ENCODE assay signal across 25 mouse cellular contexts in genomic region chr4:63682441-63682840, GRCm38 (mm10). TPM values are rescaled to one million over a fixed set of nuclear protein-coding genes. Genes with fewer than 3 reads are reported as not detected.
A peak's percentile ranks its signal among the peaks of the same experiment; 100 is the strongest.
DNase-seq lines count a peak whose midpoint lies in the region; ATAC-seq lines count a peak whose summit lies in the region.
"Had no signal": no experiment of that assay in that cellular context is flagged by ENCODE, and none has a peak within 500 bp of the region (broad histone marks: within the 10 kb centered on the region; RNA-seq: fewer than 3 reads in every experiment).

No protein-coding gene starts in this region.

- H3K36me3 ChIP-seq in midbrain, embryonic 11.5 days (ENCODE audit: control insufficient read depth, insufficient read depth, low read length) = no peaks in the 10 kb centered on the region
- no peaks in the 10 kb centered on the region for H3K36me3 ChIP-seq in midbrain, embryonic 16.5 days (ENCODE audit: control insufficient read depth, insufficient read depth, low read length)
- H3K36me3 ChIP-seq in intestine, embryonic 16.5 days (ENCODE audit: control insufficient read depth, insufficient read depth, low read length) = no peaks in the 10 kb centered on the region
- H3K36me3 ChIP-seq: embryonic facial prominence, embryonic 13.5 days; embryonic facial prominence, embryonic 15.5 days; forebrain, embryonic 10.5 days; forebrain, embryonic 12.5 days had no signal

- H3K4me3 ChIP-seq in midbrain, embryonic 11.5 days (ENCODE audit: low read depth, low read length) = no peak overlapping the region
- no peak overlapping the region for H3K4me3 ChIP-seq in midbrain, embryonic 16.5 days (ENCODE audit: low read depth, low read length)
- H3K4me3 ChIP-seq in intestine, embryonic 16.5 days (ENCODE audit: low read length) = no peak overlapping the region
- H3K4me3 ChIP-seq: embryonic facial prominence, embryonic 13.5 days; embryonic facial prominence, embryonic 15.5 days; erythroblast, embryonic 14.5 days; forebrain, embryonic 10.5 days; forebrain, embryonic 12.5 days had no signal

- H3K4me2 ChIP-seq in midbrain, embryonic 11.5 days = no peak overlapping the region
- H3K4me2 ChIP-seq in midbrain, embryonic 16.5 days (ENCODE audit: low read length) = no peak overlapping the region
- H3K4me2 ChIP-seq in intestine, embryonic 16.5 days (ENCODE audit: low read depth, low read length) = no peak overlapping the region
- H3K4me2 ChIP-seq: embryonic facial prominence, embryonic 13.5 days; embryonic facial prominence, embryonic 15.5 days; forebrain, embryonic 12.5 days had no signal

- H3K9me3 ChIP-seq in midbrain, embryonic 11.5 days (ENCODE audit: control insufficient read depth, low read length) = no peaks in the 10 kb centered on the region
- H3K9me3 ChIP-seq in midbrain, embryonic 16.5 days (replicated peaks; ENCODE audit: control insufficient read depth, low read length, poor library complexity, severe bottlenecking) = no peaks in the 10 kb centered on the region
- no peaks in the 10 kb centered on the region for H3K9me3 ChIP-seq in intestine, embryonic 16.5 days (ENCODE audit: control insufficient read depth, low read length)
- H3K9me3 ChIP-seq: embryonic facial prominence, embryonic 13.5 days; embryonic facial prominence, embryonic 15.5 days; forebrain, embryonic 10.5 days; forebrain, embryonic 12.5 days had no signal

- WGBS in midbrain, embryonic 11.5 days = 85% methylated on average over 2 of the region's 2 CpGs
- WGBS in midbrain, embryonic 16.5 days = 87% methylated on average over 2 of the region's 2 CpGs
- WGBS in intestine, embryonic 16.5 days = 66% methylated on average over 2 of the region's 2 CpGs
- 39% methylated on average over 2 of the region's 2 CpGs for WGBS in large intestine, adult 2 months

- H3K27me3 ChIP-seq in midbrain, embryonic 11.5 days (ENCODE audit: control insufficient read depth, insufficient read depth, low read length) = no peaks in the 10 kb centered on the region
- H3K27me3 ChIP-seq in midbrain, embryonic 16.5 days (ENCODE audit: control insufficient read depth, insufficient read depth, low read depth, low read length) = no peaks in the 10 kb centered on the region
- no peaks in the 10 kb centered on the region for H3K27me3 ChIP-seq in intestine, embryonic 16.5 days (replicated peaks; ENCODE audit: control insufficient read depth, insufficient read depth, low read length)
- H3K27me3 ChIP-seq: embryonic facial prominence, embryonic 13.5 days; embryonic facial prominence, embryonic 15.5 days; forebrain, embryonic 12.5 days had no signal

- H3K4me1 ChIP-seq in midbrain, embryonic 11.5 days (ENCODE audit: control insufficient read depth, insufficient read depth, low read length) = no peaks in the 10 kb centered on the region
- no peaks in the 10 kb centered on the region for H3K4me1 ChIP-seq in midbrain, embryonic 16.5 days (ENCODE audit: control insufficient read depth, insufficient read depth, low read length)
- peaks cover 10% of the 10 kb centered on the region for H3K4me1 ChIP-seq in intestine, embryonic 16.5 days (ENCODE audit: control insufficient read depth, insufficient read depth, low read length)
- H3K4me1 ChIP-seq: embryonic facial prominence, embryonic 13.5 days; embryonic facial prominence, embryonic 15.5 days; forebrain, embryonic 10.5 days; forebrain, embryonic 12.5 days had no signal

- no peak overlapping the region for H3K27ac ChIP-seq in midbrain, embryonic 11.5 days (ENCODE audit: low read depth, low read length)
- no peak overlapping the region for H3K27ac ChIP-seq in midbrain, embryonic 16.5 days (ENCODE audit: low read length)
- no peak overlapping the region for H3K27ac ChIP-seq in intestine, embryonic 16.5 days (ENCODE audit: low read length)
- H3K27ac ChIP-seq: embryonic facial prominence, embryonic 13.5 days; embryonic facial prominence, embryonic 15.5 days; forebrain, embryonic 10.5 days; forebrain, embryonic 12.5 days had no signal

- H3K9ac ChIP-seq in midbrain, embryonic 11.5 days (ENCODE audit: low read length) = no peak overlapping the region
- H3K9ac ChIP-seq in midbrain, embryonic 16.5 days (ENCODE audit: low read depth, low read length) = no peak overlapping the region
- no peak overlapping the region for H3K9ac ChIP-seq in intestine, embryonic 16.5 days (ENCODE audit: low read depth, low read length)
- H3K9ac ChIP-seq: embryonic facial prominence, embryonic 13.5 days; embryonic facial prominence, embryonic 15.5 days; forebrain, embryonic 12.5 days had no signal

- ATAC-seq in midbrain, embryonic 11.5 days (ENCODE audit: low FRiP score) = no peak
- no peak for ATAC-seq in midbrain, embryonic 16.5 days
- ATAC-seq in intestine, embryonic 16.5 days = peak; percentile 20; the same call in 1 of the 2 replicates
- ATAC-seq: forebrain, embryonic 14.5 days had no signal

- peak; percentile 12 for DNase-seq in midbrain, embryonic 11.5 days (ENCODE audit: low spot score, missing footprints)
- DNase-seq in large intestine, adult 2 months (ENCODE audit: low read depth, low spot score) = peak; percentile 64
- no peak for DNase-seq in spleen, postnatal 36 days (ENCODE audit: low spot score in 2 of 2)
- DNase-seq in thymus, postnatal 36 days = no peak
- DNase-seq: adrenal gland, adult 2 months; adrenal gland, postnatal 10 days; adrenal gland, postnatal 25 days; cerebellum, adult 11 months; cerebellum, adult 18-20 months; cerebellum, adult 8-10 months; cerebellum, adult 9-11 months; cerebellum, postnatal 14 days; cerebellum, postnatal 36 days; embryo, embryonic 11 days had no signal

RNA-seq across cellular contexts. Expression of gene Gm11214, which starts 19.3 kb away (rescaled TPM):
- not detected in 2 replicates for polyA plus RNA-seq in midbrain, embryonic 11.5 days (2014; fragmentation: Nextera tagmentation; extraction: Ambion mirVana)
- polyA plus RNA-seq in midbrain, embryonic 16.5 days (2015; fragmentation: Nextera tagmentation; extraction: Ambion mirVana) = not detected in 2 replicates
- not detected in 2 replicates for polyA plus RNA-seq in intestine, embryonic 16.5 days (2015; fragmentation: Nextera tagmentation; extraction: Ambion mirVana)
- not detected in 2 replicates for polyA plus RNA-seq in large intestine, adult 2 months (2012; rRNA removed)
- polyA plus RNA-seq: adrenal gland, adult 2 months; brain, embryonic 14.5 days; C2C12; embryonic facial prominence, embryonic 11.5 days; embryonic facial prominence, embryonic 13.5 days; embryonic facial prominence, embryonic 15.5 days; erythroblast, embryonic 14.5 days; forebrain, embryonic 10.5 days; forebrain, embryonic 12.5 days; forebrain, embryonic 14.5 days had no signal

Comparison
In these comparisons a context has a peak if more than half of its experiments do, and no peak if none do; other contexts are left out.
1. DNase-seq: peak in midbrain, embryonic 11.5 days (single experiment) and large intestine, adult 2 months (single experiment); none in spleen, postnatal 36 days (0 of 2) and thymus, postnatal 36 days (0 of 2).